Mouse (Mus musculus) lung, postnatal 0 days (tissue): ENCODE results near the gene Pafah2. TPM values are rescaled to one million over a fixed set of nuclear protein-coding genes. Genes with fewer than 3 reads are reported as not detected.

ENCODE experiments used
- ATAC-seq: fragments of 200-750 bp; cut with Nextera tagmentation; 2 replicates; pipeline ENCODE4 v1.8.0; 2017; ENCODE audit warnings: moderate library complexity
- DNase-seq: peaks from one replicate; pipeline ENCODE4 v3.0.0-alpha.2; 2016; ENCODE audit warnings: low spot score
- H3K27ac ChIP-seq: fragments of 300-500 bp; sonication (generic); 2 replicates; pipeline ENCODE4 v1.5.1; 2014; ENCODE audit warnings: antibody characterized with exemption, mild to moderate bottlenecking, low read length, mixed read lengths
- H3K27me3 ChIP-seq: fragments of 300-500 bp; sonication (generic); replicated peaks from 2 replicates; pipeline ENCODE4 v1.6.1; 2014; ENCODE audit warnings: low read length, mixed read lengths; ENCODE audit not compliant: insufficient read depth
- H3K36me3 ChIP-seq: fragments of 300-500 bp; sonication (generic); 2 replicates; pipeline ENCODE4 v1.6.1; 2014; ENCODE audit warnings: low read length, mixed read lengths; ENCODE audit not compliant: insufficient read depth
- H3K4me1 ChIP-seq: fragments of 300-500 bp; sonication (generic); 2 replicates; pipeline ENCODE4 v1.6.1; 2014; ENCODE audit warnings: antibody characterized with exemption, low read depth, low read length, mixed read lengths; ENCODE audit not compliant: insufficient read depth
- H3K4me2 ChIP-seq: fragments of 300-500 bp; sonication (generic); replicated peaks from 2 replicates; pipeline ENCODE4 v1.6.1; 2014; ENCODE audit warnings: low read depth, mild to moderate bottlenecking, low read length, moderate library complexity, mixed read lengths
- H3K4me3 ChIP-seq: fragments of 300-500 bp; sonication (generic); 2 replicates; pipeline ENCODE4 v1.5.1; 2014; ENCODE audit warnings: low read depth, low read length
- H3K9ac ChIP-seq: fragments of 300-500 bp; sonication (generic); replicated peaks from 2 replicates; pipeline ENCODE4 v1.6.1; 2014; ENCODE audit warnings: low read depth, mild to moderate bottlenecking
- H3K9me3 ChIP-seq: fragments of 300-500 bp; sonication (generic); 2 replicates; pipeline ENCODE4 v1.6.1; 2016; ENCODE audit warnings: low read length, mixed read lengths
- CTCF ChIP-seq: IDR thresholded peaks from 2 replicates; pipeline ENCODE4 v1.5.1; 2016; ENCODE audit warnings: antibody characterized with exemption, mild to moderate bottlenecking
- EP300 ChIP-seq: IDR thresholded peaks from 2 replicates; pipeline ENCODE4 v1.6.1; 2016; ENCODE audit warnings: antibody characterized with exemption, mild to moderate bottlenecking, control low read depth
- WGBS: fragments of 180-500 bp; shearing (Covaris S2); extraction: QIAGEN DNeasy Blood & Tissue Kit; methylation state at CpG from one replicate; pipeline ENCODE4 v1.1.7; 2014; 5-methylcytosine and 5-hydroxymethylcytosine counted together
- polyA plus RNA-seq: library from polyadenylated mRNA; unstranded; fragments of >200 nt; fragmentation: Nextera tagmentation; extraction: Ambion mirVana; gene quantifications from 2 replicates; pipeline ENCODE4 v1.2.1, GENCODE M21; 2015

The Pafah2 gene
- polyA plus RNA-seq, 1 experiment from 2014 or later = 14.1 TPM

GRCm38 (mm10) chr4:134393026-134393425 lies 3.1 kb upstream of the Pafah2 start:
- DNase-seq = peak; percentile 54
- WGBS = 14% methylated on average over 12 of the region's 12 CpGs
- H3K4me2 ChIP-seq = no peak overlapping the region

GRCm38 (mm10) chr4:134395142-134395541 lies 978 bp upstream of the Pafah2 start:
- no peak for TF ChIP-seq EP300
- no peak for TF ChIP-seq CTCF
- H3K4me2 ChIP-seq = no peak overlapping the region
- no peak for ATAC-seq
- DNase-seq = no peak
- H3K27ac ChIP-seq = no peak overlapping the region
- no peak overlapping the region for H3K9ac ChIP-seq
- no peaks in the 10 kb centered on the region for H3K4me1 ChIP-seq
- WGBS = 87% methylated on average over 7 of the region's 7 CpGs
- H3K9me3 ChIP-seq = no peaks in the 10 kb centered on the region
- no peaks in the 10 kb centered on the region for H3K27me3 ChIP-seq
- H3K36me3 ChIP-seq = no peaks in the 10 kb centered on the region
- no peak overlapping the region for H3K4me3 ChIP-seq

More at GRCm38 (mm10) chr4:134393026-134393425, 3.1 kb upstream of the Pafah2 start:
- no peaks in the 10 kb centered on the region for H3K9me3 ChIP-seq
- TF ChIP-seq CTCF (peak; percentile 63), EP300 (no peak)
- H3K27me3 ChIP-seq = no peaks in the 10 kb centered on the region
- H3K4me3 ChIP-seq = no peak overlapping the region
- 0 out of 2 replicates have a peak overlapping the region, but pooled peaks have one; percentile 21 for H3K27ac ChIP-seq
- H3K36me3 ChIP-seq = no peaks in the 10 kb centered on the region
- no peak overlapping the region for H3K9ac ChIP-seq
- ATAC-seq = 0 out of 2 replicates have a peak, but pooled peaks have one; percentile 18
- H3K4me1 ChIP-seq = no peaks in the 10 kb centered on the region

DNA sequence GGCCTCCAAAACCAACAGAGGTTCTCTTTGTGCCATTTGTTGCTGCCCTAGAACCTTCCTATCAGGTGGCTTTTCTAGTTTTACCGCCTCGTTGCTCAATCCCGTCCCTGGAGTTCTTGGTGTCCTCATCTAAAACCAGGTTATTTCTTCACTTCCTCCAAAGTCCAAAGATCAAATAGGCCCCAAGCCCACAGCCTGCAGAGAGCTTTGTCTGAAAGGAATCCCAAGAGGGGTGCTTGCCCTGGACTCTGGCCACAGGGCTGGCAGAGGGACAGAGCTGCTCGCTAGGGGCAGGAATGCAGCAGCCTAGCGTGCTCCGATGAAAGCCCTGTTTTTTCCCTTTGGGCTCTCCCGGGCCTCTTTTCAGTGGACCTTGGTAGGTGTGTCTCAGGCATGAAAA lies 1.0 kb downstream of the Pafah2 start:
- Histone ChIP-seq H3K36me3 (no peaks in the 10 kb centered on the region), H3K9me3 (no peaks in the 10 kb centered on the region), H3K4me3 (no peak overlapping the region), H3K9ac (no peak overlapping the region), H3K4me2 (peak overlapping the region; percentile 88; the same call in 1 of the 2 replicates), H3K27ac (peak overlapping the region; percentile 70), H3K4me1 (peaks cover 8% of the 10 kb centered on the region; the same call in 1 of the 2 replicates), H3K27me3 (no peaks in the 10 kb centered on the region)
- DNase-seq (peak; percentile 92), ATAC-seq (peak; percentile 64)
- 9% methylated on average over 7 of the region's 7 CpGs for WGBS
- TF ChIP-seq CTCF = peak; percentile 43
- TF ChIP-seq EP300 = peak; percentile 80

DNA sequence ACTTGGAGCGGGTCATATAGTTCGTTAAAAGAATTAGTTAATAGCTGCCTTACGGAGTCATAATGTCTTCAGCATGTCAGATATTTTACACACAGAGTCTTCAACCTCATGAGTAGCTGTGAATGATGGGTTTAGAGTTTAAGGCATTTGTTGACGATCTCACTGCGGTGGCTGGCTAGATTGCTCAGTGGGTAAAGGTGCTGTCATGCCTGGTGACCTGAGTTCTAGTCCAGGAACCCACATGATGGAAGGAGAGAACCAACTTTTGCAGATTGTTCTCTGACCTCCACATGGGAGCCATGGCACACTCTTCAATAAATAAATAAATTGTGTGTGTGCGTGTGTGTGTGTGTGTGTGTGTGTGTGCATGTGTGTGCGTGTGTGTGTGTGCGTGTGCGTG lies 1.6 kb downstream of the Pafah2 start:
- H3K36me3 ChIP-seq = no peaks in the 10 kb centered on the region
- H3K27ac ChIP-seq = peak overlapping the region; percentile 70; the same call in 1 of the 2 replicates
- no peak overlapping the region for H3K9ac ChIP-seq
- H3K9me3 ChIP-seq = no peaks in the 10 kb centered on the region
- WGBS = 75% methylated on average over 9 of the region's 9 CpGs
- H3K4me2 ChIP-seq = no peak overlapping the region
- no peak for TF ChIP-seq EP300
- no peak for TF ChIP-seq CTCF
- no peak overlapping the region for H3K4me3 ChIP-seq
- peaks cover 11% of the 10 kb centered on the region; the same call in 1 of the 2 replicates for H3K4me1 ChIP-seq
- ATAC-seq (no peak), DNase-seq (peak; percentile 33)
- H3K27me3 ChIP-seq = no peaks in the 10 kb centered on the region

GRCm38 (mm10) chr4:134400206-134400605 lies 4.1 kb downstream of the Pafah2 start:
- H3K4me3 ChIP-seq = no peak overlapping the region
- no peaks in the 10 kb centered on the region for H3K27me3 ChIP-seq
- no peak overlapping the region for H3K27ac ChIP-seq
- no peak for TF ChIP-seq CTCF
- no peak for TF ChIP-seq EP300
- 32% methylated on average over 5 of the region's 5 CpGs for WGBS
- H3K9me3 ChIP-seq = no peaks in the 10 kb centered on the region
- H3K4me1 ChIP-seq = peaks cover 11% of the 10 kb centered on the region; the same call in 1 of the 2 replicates
- no peak overlapping the region for H3K4me2 ChIP-seq
- H3K9ac ChIP-seq = no peak overlapping the region
- no peak for DNase-seq
- H3K36me3 ChIP-seq = no peaks in the 10 kb centered on the region
- no peak for ATAC-seq

- ATAC-seq = peak; percentile 46
Measured at GRCm38 (mm10) chr4:134401181-134401661, 5.1 kb downstream of the Pafah2 start.

More at GRCm38 (mm10) chr4:134401181-134401661, 5.1 kb downstream of the Pafah2 start:
- no peaks in the 10 kb centered on the region for H3K9me3 ChIP-seq
- H3K9ac ChIP-seq = no peak overlapping the region
- no peak overlapping the region for H3K27ac ChIP-seq
- H3K27me3 ChIP-seq = no peaks in the 10 kb centered on the region
- peak overlapping the region; percentile 50 for H3K4me2 ChIP-seq
- no peaks in the 10 kb centered on the region for H3K36me3 ChIP-seq
- TF ChIP-seq EP300 = no peak
- TF ChIP-seq CTCF = no peak
- peak; percentile 68 for DNase-seq
- WGBS = 8% methylated on average over 19 of the region's 19 CpGs
- H3K4me1 ChIP-seq = peaks cover 11% of the 10 kb centered on the region; the same call in 1 of the 2 replicates
- no peak overlapping the region; the same call in 1 of the 2 replicates for H3K4me3 ChIP-seq
